Mouse (Mus musculus) urinary bladder, postnatal 4 days (tissue): ENCODE results near the gene Rnf133.

ENCODE experiments used
- DNase-seq, 2 experiments: peaks; one replicate each; pipeline ENCODE4 v3.0.0; 2021 to 2022; ENCODE audit warnings: low spot score in 2 of 2

The Rnf133 gene

GRCm38 (mm10) chr6:23650205-23650604, at the start of gene Rnf133:
TSS of gene Rnf133 (minus strand) at chr6:23650305.
- no peak for DNase-seq

- DNase-seq, result no peak
Observed at GRCm38 (mm10) chr6:23678172-23678571, 28.1 kb upstream of the Rnf133 start.

- DNase-seq, result no peak
Observed at GRCm38 (mm10) chr6:23655036-23655435, 4.9 kb upstream of the Rnf133 start, which contains the start of gene Rnf148. TSS of gene Rnf148 (minus strand) at chr6:23655136.

- DNase-seq, result no peak
Observed at GRCm38 (mm10) chr6:23648732-23649131, 1.4 kb downstream of the Rnf133 start.

GRCm38 (mm10) chr6:23647627-23648247, 2.4 kb downstream of the Rnf133 start:
- DNase-seq, result no peak

GRCm38 (mm10) chr6:23637081-23637480, 13.0 kb downstream of the Rnf133 start:
- DNase-seq, result no peak

- no peak for DNase-seq
Observed at GRCm38 (mm10) chr6:23635208-23635607, 14.9 kb downstream of the Rnf133 start.

GRCm38 (mm10) chr6:23634016-23634415, 16.1 kb downstream of the Rnf133 start:
- no peak for DNase-seq

GRCm38 (mm10) chr6:23630465-23630864, 19.6 kb downstream of the Rnf133 start:
- no peak for DNase-seq
